Mouse (Mus musculus) thymus, postnatal 25 days (tissue): Measurements from ENCODE around the gene Abhd18.
A peak's percentile ranks its signal among the peaks of the same experiment; 100 is the strongest.
"Not testable (repeated sequence)": the region's sequence is repeated elsewhere in the genome, so short reads cannot be mapped to it uniquely, and the experiment has no call there.

ENCODE experiments used
- DNase-seq: peaks from one replicate; pipeline ENCODE4 v3.0.0; 2022

The Abhd18 gene

DNA sequence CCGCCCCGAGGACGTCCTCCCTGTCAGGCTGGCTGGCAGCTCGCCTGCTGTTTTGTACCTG is at the start of gene Abhd18:
Gene Abhd18 (plus strand): TSS at position 14 of the 61 bp plus-strand sequence.
- DNase-seq: not testable (repeated sequence)

DNA sequence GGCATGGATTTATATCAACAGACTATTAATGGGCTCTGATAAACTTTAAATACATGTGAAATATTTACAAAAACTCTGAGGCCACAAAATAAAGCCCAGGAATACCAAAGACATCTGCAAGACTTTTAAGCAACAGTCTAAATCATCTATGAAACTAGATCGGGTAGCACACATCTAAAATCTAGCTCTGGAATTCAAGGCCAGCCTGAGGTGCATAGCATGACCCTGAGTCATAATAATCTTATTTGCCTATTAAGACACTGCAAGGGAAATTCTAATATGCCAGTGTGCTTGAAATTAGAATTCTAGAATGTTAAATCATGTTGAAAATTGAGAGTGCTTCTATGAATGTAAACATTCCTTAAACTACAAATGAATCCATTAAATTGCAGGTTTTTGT is 48.7 kb upstream of the Abhd18 start:
- DNase-seq: no peak

DNA sequence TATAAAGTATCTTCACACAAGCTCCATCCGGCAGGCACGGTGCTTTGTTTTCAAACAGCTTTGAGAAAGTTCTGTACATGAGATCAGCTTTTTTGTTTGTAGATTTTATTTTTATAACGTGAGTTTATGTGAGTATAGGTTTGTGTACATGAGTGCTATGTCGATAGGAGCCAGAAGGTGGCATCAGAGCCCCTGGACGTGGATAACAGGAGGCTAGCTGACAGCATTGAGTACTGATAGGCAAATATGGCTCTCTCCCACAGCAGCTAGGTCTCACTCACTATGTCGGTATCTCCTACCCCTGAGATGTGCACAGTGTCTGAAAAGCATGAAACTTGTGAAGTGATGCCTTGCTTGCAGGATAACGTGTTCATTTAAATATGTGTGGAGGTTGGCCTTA is 48.3 kb upstream of the Abhd18 start:
- DNase-seq: peak; percentile 69

DNA sequence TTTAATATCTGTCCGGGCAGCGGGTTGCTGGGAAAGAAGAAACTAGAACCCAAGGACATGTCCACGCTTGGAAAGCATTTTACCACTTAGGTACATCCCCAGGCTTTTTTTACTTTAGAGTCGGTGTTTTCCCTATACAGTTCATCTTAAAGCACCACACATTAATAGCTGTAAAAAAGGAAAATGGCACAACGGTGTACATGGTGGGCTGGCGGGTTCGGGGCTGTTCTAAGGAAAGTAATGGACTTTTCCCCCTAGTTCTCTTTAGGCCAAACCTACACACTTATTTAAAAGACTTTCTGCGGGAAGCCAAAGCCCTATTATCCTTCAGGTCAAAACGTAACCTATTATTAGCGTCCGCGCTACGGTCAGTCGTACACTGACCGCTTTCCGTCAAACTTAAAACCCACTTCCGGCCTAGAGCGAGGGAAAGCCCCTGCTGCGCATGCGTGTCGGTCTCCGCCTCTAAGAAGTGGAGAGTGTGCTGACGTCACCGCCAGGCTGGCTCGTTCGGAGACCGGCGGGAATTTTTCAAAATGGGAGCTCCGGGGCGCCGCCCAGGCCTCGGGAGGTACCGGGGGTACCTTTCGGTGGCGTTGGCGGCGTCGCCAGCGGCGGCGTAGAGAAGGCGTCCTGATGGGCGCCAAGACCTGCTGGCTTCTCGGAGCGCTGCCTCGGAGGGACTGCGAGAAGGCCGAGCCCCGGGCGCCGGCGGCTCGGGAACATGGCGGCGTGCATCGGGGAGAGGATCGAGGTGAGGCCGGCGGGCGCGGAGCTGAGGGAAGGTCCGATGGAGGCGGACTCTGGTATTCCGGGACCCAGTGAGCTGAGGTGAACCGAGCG is 47.0 kb upstream of the Abhd18 start, which contains the start of gene Plk4:
Gene Plk4 (plus strand): TSS at position 490 of the 843 bp plus-strand sequence.
- DNase-seq: peak; percentile 94

DNA sequence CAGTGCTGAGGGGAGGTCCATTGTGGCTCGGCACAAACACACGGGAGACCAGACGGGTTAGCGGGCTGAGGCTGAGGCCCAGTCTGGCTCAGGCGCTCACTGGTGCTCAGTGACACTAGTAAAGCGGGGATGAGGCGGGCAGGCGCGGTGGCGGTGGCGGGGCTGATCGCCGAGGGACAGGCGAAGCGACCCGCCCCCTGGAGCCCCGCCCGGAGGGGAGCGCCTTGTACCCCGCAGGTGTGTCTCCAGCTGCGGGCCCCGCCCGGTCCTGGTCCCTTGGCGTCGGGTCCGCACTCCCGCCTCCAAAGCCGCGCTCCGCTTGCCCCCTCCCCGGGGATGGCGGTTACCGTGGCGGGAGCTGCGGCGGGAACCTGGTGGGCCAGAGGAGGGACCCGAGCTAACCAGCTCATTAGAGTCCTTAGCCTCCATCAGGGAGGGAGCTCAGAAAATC is 46.4 kb upstream of the Abhd18 start:
- DNase-seq: peak; percentile 65

DNA sequence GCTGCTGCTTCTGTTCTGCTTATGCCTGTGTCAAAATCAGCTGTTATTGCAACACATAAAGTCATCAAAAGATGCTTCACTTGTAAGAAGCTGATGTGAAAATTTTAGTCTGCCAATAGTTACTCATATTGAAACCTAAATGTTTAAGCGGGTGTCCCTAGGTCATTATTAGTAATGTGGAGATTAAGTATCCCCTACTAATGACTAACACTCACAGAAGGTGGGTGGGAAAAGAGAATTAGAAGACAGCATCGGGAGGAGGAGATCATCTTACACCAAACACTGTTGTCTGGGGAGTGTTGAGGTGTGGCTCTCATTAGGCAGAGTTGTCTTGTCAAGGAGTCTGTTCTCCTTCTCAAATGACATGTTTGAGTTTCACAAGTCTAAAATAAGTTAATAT is 39.9 kb upstream of the Abhd18 start:
- DNase-seq: no peak

DNA sequence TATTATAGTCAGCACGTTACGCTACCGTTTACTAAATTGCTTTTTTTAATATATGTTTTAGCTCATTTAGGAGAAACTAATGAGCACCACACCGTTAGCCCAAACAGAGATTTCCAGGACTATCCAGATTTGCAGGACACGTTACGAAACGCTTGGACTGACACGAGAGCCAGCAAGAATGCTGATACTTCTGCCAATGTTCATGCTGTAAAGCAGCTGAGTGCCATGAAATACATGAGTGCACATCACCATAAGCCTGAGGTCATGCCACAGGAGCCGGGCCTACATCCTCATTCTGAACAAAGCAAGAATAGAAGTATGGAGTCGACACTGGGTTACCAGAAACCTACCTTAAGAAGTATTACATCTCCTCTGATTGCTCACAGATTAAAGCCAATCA is 38.1 kb upstream of the Abhd18 start:
- DNase-seq: no peak

DNA sequence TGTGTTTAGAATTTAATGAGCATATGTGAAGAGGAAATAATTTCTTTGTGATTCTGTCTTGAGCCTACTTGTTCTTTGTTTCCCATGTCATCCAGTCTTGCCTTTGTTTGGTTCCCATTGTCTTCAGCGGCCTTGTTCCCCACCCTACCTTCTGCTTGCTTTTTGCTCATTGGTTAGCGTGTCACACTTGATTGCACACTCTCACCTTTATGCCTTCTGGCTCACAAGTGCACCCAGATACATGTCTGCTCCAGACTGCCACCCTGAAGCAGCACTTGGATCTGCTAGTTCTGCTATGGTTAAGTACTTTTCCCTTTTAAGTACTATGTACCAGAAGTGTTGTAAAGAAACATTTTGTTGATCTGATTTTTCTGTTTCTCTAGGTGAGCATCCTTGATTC is 36.9 kb upstream of the Abhd18 start:
- no peak for DNase-seq

DNA sequence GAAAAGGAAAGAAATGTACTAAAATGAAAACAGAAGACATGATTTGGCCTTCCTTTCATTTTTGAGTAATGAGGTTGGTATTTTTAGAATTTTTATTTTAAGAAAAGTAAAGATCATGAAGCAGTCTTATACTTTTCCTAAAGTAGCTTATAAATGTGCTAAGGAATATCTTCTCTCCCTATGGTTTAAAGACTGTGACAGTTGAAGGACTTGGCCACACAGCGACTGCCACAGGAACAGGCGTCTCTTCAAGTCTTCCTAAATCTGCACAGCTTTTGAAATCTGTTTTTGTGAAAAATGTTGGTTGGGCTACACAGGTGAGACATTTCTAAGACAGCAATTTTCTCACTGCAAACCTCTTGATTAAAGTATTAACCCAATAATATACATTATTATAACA is 33.5 kb upstream of the Abhd18 start:
- DNase-seq: no peak

DNA sequence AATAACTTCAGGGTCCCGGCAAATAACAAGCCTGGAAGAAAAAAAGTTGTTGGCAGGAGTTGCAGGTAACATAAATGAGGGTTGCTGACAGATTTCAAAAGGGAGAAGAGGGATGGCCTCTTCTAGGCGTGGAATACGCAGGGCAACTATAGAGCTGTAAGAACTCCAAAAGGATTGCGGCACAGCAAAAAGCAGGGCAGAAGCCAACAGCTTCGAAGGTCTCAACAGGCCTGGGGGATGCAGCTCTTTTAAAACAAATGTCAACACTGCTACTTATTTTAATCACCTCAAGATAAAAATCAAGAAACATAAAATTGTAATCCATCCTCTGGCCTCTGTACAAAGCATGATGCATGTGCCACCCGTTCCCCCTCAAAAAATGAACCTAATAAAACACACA is 1.2 kb upstream of the Abhd18 start:
- DNase-seq: not testable (repeated sequence)

DNA sequence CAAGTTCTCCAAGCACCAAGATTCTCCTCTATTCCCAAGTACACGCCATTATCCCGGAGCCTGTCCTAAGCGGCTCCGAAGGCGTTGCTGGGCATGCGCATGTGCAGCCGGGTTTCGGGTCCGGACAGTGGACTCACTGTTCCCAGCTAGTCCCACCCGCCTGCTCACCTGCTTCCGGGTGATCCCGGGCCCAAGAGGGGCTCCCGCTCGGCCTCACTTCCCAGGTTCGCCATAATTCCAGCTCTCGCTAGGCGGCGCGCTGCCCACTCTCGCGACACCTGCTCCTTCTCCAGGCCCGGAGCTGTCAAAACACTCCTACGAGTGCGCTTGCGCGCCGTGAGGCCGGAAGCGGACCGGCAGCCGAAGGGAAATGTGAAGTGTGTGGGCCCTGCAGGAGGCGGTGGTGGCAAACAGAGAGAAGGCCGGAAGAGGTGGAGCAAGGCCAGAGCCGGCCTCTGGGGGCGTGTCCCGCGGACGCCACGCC is 255 bp upstream of the Abhd18 start, which contains the start of gene Mfsd8:
Gene Mfsd8 (minus strand): TSS at position 414 of the 484 bp plus-strand sequence.
- DNase-seq: peak; percentile 95

DNA sequence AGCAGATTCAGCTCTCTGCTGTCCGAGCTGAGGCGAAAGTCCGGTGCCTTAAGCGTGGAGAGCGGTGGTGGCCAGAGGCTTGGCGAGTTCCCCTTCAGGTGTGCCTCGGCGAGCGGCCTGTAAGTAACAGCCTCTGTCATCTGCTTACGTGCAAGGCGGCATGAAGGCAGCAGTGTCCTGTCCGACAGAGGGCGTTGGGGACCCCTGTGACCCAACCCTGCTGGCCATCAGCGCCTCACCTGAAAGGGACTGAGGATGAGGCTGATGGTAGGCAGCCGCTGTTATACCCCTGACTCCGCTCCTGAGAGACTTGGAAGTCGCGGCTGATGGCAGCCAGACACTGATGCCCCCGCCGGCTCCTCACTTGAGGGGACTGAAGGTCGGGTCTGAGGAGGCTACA is 248 bp downstream of the Abhd18 start:
- DNase-seq: peak; percentile 57

DNA sequence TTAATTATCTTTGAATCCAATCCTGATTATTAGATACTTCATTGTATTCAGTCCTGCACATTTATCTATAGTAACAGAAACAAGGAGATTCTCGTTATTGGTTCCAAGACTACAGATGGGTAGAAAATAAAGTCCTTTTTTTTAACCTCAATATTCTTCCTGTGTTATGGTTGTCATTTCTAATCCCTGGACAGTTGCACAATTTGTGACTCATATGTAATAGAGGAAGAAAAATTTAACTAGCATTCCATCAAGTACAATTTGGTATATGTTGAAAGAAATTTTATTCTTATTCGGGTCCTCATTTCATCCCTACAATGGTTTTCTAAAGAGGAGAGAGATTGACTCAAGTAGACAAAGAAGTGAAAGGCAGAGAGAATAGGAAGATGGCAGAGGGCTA is 1.2 kb downstream of the Abhd18 start:
- not testable (repeated sequence) for DNase-seq

DNA sequence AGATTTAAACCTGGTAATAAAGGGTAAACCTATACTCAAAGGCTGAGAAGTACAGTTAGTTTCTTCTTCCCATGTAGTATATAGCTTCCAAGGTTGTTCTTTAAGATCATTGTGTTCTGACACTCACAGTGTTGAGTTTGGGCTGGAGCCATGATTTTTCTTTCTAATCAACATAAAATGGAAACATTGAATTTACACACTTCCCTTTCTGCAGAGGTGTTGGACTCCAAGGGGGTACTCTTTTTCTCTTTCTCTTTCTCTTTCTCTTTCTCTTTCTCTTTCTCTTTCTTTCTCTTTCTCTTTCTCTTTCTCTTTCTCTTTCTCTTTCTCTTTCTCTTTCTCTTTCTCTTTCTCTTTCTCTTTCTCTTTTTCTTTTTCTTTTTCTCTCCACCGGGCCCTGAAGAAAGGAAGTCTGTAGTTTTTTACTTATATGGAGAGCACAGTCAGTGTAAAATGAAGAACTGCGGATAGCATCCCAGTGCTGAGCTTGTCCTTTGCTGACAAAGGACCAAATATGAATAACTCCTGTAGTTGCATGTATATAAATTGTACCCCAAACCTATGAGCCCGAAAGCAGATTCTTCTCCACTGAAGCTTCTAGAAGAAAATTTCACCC is 6.5 kb downstream of the Abhd18 start:
- not testable (repeated sequence) for DNase-seq

DNA sequence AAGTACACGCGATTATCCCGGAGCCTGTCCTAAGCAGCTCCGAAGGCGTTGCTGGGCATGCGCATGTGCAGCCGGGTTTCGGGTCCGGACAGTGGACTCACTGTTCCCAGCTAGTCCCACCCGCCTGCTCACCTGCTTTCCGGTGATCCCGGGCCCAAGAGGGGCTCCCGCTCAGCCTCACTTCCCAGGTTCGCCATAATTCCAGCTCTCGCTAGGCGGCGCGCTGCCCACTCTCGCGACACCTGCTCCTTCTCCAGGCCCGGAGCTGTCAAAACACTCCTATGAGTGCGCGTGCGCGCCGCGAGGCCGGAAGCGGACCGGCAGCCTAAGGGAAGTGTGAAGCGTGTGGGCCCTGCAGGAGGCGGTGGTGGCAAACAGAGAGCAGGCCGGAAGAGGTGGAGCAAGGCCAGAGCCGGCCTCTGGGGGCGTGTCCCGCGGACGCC is 47.1 kb downstream of the Abhd18 start:
- DNase-seq: peak; percentile 98

DNA sequence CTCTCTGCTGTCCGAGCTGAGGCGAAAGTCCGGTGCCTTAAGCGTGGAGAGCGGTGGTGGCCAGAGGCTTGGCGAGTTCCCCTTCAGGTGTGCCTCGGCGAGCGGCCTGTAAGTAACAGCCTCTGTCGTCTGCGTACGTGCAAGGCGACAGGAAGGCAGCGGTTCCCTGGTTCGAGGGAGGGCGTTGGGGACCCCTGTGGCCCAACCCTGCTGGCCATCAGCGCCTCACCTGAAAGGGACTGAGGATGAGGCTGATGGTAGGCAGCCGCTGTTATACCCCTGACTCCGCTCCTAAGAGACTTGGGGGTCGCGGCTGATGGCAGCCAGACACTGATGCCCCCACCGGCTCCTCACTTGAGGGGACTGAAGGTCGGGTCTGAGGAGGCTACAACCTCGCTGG is 47.6 kb downstream of the Abhd18 start:
- DNase-seq: peak; percentile 40

DNA sequence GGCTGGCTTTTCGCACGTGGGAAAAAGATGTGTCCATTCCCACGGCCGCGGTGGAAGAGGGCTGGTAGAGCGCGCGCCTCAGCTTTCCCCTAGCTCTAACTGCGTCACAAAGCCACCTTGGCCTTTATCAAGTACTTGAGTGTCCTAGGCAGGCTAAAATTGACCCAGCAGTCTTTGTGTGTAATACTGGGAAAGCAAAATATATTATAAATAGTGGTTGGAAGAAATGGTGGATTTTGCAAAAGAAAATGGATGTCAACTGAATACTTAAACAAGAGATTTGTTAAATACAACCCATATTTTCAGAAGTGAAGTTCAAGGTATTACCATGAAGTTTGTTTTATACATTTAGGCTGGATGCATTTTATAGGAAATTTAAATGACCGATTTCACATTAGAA is 55.7 kb downstream of the Abhd18 start, which contains the start of gene 1700034I23Rik:
Gene 1700034I23Rik (minus strand): TSS at position 101 of the 400 bp plus-strand sequence.
- not testable (repeated sequence) for DNase-seq

DNA sequence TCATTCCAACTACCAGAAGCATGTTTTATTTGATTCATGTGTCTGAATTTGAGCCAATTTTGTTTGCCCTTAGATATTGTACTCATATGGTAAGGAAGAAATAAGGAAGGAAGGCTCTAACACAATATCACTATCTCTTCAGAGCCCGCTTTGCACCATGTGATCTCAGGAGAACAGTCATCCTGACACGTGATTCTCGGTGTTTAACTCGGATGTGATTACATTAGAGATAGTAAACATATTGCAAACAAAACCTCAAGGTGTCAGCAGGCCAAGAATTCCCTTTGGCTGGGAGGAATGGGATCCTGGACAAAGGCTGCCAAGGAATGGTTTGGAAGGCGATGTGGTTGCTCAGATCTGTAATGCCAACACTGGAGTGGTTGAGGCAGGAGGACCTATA is 91.4 kb downstream of the Abhd18 start:
- DNase-seq: no peak

DNA sequence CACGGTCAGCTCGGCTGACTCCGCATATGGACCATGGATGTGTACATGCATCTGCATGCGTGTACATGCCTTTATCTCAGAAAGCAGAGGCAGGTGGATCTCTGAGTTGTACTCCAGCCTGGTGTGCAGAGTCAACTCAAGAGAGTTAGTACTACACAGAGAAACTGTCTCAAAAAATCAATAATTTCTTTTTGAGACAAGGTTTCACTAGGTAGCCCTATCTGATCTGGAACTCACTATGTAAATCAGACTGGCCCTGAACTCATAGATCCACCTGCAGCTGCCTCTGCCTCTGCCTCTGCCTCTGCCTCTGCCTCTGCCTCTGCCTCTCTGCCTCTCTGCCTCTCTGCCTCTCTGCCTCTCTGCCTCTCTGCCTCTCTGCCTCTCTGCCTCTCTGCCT is 91.8 kb downstream of the Abhd18 start:
- DNase-seq: no peak

DNA sequence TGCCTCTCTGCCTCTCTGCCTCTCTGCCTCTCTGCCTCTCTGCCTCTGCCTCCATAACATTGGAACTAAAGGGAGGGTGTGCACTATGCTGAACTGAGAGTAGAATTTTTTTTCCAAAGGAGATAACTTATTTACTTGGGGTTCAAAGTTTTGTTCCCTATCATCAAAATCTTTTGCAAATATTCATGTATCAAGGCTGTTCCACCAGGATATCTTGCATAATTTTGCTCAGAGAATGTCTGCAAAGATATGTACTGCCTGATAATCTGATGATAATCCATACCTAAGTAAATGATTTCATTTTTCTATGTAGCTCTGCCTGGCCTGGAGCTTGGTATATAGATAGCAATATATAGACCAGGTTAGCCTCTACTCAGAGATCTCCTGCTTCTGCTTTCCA is 92.2 kb downstream of the Abhd18 start:
- no peak for DNase-seq

DNA sequence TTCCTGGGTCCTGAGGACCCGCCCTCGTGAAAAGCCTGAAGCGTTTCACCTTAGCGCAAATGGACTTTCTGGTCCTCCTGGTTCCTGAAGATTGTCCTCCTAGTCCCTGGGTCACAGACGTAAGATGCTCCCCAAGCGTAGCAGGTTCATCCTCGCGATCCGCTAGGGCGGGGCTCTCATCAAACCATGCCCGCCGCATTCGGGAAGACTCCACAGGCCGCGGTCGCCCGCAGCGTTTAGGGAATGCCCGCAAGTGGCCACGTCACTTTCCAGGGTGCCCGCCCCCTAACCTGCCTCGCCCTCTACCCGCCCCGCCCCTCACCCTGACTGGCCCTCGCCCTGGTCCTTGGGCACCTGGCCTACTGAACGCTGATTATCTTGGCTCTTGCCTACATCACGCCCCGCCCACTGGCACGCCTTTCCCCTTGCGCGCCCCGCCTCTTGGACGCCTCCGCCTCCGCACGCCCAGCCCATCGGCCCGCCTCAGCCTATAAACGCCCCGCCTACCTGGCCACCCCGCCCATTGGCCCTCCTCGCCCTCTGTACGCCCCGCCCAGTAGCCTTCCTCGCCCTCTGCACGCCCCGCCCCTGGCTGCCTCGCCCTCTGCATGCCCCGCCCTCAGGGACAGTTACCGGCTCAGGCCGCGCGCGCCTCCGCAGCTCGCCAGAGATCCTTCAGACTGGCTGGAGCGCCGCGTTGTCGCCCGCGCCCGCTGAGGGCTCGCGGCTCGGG is 102.6 kb downstream of the Abhd18 start, which contains the start of gene Larp1b:
Gene Larp1b (plus strand): TSS at position 659 of the 733 bp plus-strand sequence.
- DNase-seq: peak; percentile 100

DNA sequence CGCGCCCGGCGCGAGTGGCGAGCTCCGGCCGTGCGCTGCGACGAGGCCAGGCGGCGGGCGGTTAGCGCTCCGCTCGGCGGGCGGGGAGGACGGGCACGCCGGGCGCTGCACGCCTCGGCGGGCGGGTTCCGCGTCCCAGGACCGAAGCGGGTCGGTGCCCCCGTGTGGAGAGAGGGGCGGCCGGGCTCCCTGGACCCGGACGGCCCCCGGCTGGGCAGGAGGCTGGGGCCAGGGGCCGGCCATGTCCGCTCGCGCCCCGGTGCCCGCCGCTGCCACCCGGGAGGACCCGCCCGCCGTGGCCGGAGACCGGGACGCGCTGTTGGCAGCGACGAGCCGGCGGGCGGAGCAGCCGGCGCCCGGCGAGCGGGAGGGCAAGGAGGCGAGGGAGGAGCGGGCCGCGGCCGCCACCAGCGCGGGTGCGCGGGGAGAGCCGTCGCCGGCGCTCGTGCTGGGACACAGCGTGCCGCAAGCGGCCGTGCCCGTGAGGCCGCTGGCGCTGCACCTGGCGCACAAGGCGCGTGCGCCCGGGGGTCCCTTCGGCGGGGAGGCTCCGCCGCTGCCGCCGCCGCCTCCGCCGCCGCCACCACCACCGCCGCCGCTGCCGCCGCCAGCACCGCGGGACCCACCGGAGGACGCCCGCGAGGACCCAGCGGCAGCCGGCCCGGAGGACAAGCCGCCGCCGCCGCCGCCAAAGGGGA is 103.3 kb downstream of the Abhd18 start:
- peak; percentile 52 for DNase-seq

DNA sequence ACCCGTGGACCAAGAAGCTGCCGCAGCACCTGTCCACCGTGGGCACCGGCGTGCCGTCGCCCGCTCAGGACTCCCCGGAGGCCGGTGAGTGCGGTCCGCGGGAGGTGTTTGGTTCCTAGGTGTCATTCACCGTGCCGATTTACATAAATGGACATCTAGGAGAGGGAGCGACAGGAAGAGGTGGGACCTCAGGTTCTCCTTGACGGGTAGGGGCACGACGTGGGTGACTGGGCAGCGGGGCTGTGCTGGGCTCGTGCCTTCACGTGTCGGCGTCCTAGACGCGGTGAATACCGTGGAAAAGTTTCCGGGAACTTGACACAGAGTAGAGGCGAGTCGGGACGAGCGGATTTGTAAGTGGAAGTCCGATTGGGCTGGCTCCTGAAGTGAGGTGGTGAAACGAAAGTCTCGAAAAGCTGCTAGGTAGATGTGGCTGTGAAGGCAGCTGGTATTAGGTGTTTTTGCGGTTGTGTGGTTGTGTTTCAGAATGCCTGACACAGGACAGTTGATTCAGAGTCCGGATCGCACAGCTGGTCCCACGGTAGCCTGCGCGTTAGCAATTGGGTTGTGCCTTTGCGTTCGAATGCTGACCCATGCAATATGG is 103.9 kb downstream of the Abhd18 start:
- peak; percentile 49 for DNase-seq
